Mouse (Mus musculus) spleen, adult 2 months (tissue): Measurements from ENCODE around the gene Vps35l.

Experiments
- CTCF ChIP-seq: fragments of 200-500 bp; IDR thresholded peaks from 2 replicates; pipeline ENCODE4 v1.5.1; 2011; ENCODE audit warnings: mild to moderate bottlenecking, inconsistent platforms; ENCODE audit not compliant: insufficient read depth, insufficient read length, insufficient replicate concordance; ENCODE audit errors: extremely low read depth
- POLR2A ChIP-seq: fragments of 200-500 bp; IDR thresholded peaks from 2 replicates; pipeline ENCODE4 v1.6.1; 2011; ENCODE audit warnings: low read depth, low read length, inconsistent platforms

DNA sequence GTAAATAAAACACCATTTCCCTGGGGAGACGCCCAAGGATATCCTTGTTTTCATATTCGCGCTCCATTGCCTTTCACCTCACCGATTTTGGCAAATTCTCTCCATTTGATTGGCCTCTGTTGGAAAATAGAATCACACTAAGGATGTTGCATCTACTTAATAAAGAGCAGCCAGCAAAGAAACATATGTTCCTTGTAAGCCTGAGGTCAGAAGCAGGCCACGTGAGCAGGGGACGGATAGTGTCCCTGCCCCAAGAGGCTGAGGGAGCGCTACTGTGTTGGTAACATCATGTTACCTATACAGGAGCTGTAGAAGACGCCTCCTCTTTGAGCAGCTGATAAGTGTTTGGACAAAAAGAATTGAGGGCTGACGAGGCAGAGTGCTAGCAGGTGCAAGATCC lies 36.5 kb downstream of the Vps35l start:
- TF ChIP-seq CTCF (no peak), POLR2A (no peak)
